Mouse (Mus musculus): ENCODE data around the gene Cfap206. TPM values are rescaled to one million over a fixed set of nuclear protein-coding genes. Genes with fewer than 3 reads are reported as not detected.
A peak's percentile ranks its signal among the peaks of the same experiment; 100 is the strongest.

The Cfap206 gene
- polyA plus RNA-seq, 1 experiment: not detected

DNA sequence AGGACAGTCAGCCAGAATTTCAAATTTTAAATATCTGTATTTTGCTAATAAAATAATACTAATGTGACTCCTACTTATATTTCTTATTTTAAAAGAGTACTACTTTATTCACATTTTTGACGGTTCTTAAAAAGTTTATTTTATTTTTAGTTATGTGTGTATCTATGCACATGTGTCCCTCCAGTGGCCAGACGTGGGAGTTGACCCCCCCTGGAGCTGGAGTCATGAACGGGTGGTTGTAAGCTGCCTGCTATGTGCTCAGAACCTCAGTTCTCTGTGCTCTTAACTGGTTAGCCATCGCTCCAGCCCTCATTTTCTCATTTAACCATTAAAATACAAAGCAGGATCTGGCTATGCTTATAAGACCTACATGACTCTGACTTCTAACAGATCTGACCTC lies 27.0 kb downstream of the Cfap206 start:
- H3K4me3 ChIP-seq (ENCODE audit: insufficient read depth, low read depth, low read length): no peak overlapping the region
- no peak overlapping the region for H3K27ac ChIP-seq (replicated peaks; ENCODE audit: low read depth, low read length)
- no peaks in the 10 kb centered on the region for H3K4me1 ChIP-seq (ENCODE audit: control insufficient read depth, insufficient read depth, insufficient read length, low read length)

GRCm38 (mm10) chr4:34702231-34702630 lies 27.8 kb downstream of the Cfap206 start:
- no peak overlapping the region for H3K27ac ChIP-seq (replicated peaks; ENCODE audit: low read depth, low read length)
- H3K4me3 ChIP-seq (ENCODE audit: insufficient read depth, low read depth, low read length): no peak overlapping the region
- no peaks in the 10 kb centered on the region for H3K4me1 ChIP-seq (ENCODE audit: control insufficient read depth, insufficient read depth, insufficient read length, low read length)

DNA sequence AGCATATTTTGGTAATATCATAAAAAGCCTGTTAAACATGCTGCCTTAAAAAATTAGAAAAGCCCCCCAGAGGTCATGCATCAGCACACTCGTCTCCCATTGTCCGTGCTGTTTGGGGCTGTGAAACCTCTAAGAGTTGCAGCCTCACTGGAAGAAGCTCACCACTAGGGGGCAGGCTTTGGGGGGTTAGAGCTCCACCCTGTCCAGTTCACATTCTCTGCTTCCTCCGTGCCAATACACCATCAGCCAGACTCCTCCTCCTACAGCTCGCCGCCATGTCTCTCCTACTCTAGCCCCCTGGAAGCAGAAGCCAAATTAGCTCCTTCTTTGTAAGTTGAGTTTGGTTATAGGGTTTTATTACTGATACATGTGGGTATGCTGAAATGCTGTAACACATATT lies 28.5 kb downstream of the Cfap206 start:
- Histone ChIP-seq H3K4me3 (ENCODE audit: insufficient read depth, low read depth, low read length) (no peak overlapping the region), H3K27ac (replicated peaks; ENCODE audit: low read depth, low read length) (no peak overlapping the region), H3K4me1 (ENCODE audit: control insufficient read depth, insufficient read depth, insufficient read length, low read length) (no peaks in the 10 kb centered on the region)

GRCm38 (mm10) chr4:34688021-34688420 lies 42.0 kb downstream of the Cfap206 start:
- Histone ChIP-seq H3K4me1 (ENCODE audit: control insufficient read depth, insufficient read depth, insufficient read length, low read length) (no peaks in the 10 kb centered on the region; the same call in 1 of the 2 replicates), H3K4me3 (ENCODE audit: insufficient read depth, low read depth, low read length) (no peak overlapping the region), H3K27ac (replicated peaks; ENCODE audit: low read depth, low read length) (no peak overlapping the region)

DNA sequence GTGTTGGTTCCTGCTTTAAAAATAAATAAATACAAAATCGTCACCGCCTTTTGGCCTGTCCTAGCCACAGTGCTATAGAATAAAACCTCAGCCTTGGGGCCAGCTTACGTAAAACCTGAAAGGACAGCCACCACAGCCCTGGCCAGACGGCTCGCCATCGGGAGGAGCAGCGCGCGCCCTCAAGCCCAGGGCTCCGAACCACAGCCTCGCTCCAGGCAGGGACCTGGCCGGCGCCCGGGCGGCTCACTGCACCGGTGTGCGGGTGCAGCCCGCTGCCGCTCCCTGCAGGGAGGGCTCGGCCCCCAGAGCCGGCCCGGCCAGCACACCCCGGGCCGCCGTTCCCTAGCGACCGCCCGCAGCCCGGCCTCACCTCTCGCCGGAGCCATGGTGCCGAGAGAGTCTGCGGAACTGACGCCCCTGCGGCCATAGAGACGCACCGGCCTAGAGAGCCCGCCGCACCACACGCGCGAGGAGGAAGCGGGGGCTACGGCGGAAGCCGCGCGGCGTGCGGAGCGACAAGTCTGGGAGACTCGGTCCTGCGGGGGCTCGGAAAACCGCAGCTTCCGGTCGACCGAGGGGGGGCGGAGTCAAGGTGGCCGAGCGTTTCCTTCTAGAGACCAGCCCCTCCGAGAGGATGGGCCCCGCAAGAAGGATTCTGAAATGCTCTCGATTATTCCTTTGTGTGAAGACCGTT lies 43.0 kb downstream of the Cfap206 start, which contains the start of gene Slc35a1:
Gene Slc35a1 (minus strand): TSS at position 565 of the 694 bp plus-strand sequence.
- H3K27ac ChIP-seq (replicated peaks; ENCODE audit: low read depth, low read length): peak within 1 kb of the TSS; percentile 43

GRCm38 (mm10) chr4:34680530-34680929 lies 49.5 kb downstream of the Cfap206 start:
- Histone ChIP-seq H3K4me1 (ENCODE audit: control insufficient read depth, insufficient read depth, insufficient read length, low read length) (no peaks in the 10 kb centered on the region), H3K27ac (replicated peaks; ENCODE audit: low read depth, low read length) (no peak overlapping the region), H3K4me3 (ENCODE audit: insufficient read depth, low read depth, low read length) (no peak overlapping the region)

More for the DNA sequence above, 43.0 kb downstream of the Cfap206 start, which contains the start of gene Slc35a1:
- no peaks in the 10 kb centered on the region; the same call in 1 of the 2 replicates for H3K4me1 ChIP-seq (ENCODE audit: control insufficient read depth, insufficient read depth, insufficient read length, low read length)
- peak within 1 kb of the TSS; percentile 97 for H3K4me3 ChIP-seq (ENCODE audit: insufficient read depth, low read depth, low read length)

GRCm38 (mm10) chr4:34673721-34674120 lies 56.3 kb downstream of the Cfap206 start:
- H3K27ac ChIP-seq (replicated peaks; ENCODE audit: low read depth, low read length): no peak overlapping the region
- no peaks in the 10 kb centered on the region; the same call in 1 of the 2 replicates for H3K4me1 ChIP-seq (ENCODE audit: control insufficient read depth, insufficient read depth, insufficient read length, low read length)
- no peak overlapping the region for H3K4me3 ChIP-seq (ENCODE audit: insufficient read depth, low read depth, low read length)

DNA sequence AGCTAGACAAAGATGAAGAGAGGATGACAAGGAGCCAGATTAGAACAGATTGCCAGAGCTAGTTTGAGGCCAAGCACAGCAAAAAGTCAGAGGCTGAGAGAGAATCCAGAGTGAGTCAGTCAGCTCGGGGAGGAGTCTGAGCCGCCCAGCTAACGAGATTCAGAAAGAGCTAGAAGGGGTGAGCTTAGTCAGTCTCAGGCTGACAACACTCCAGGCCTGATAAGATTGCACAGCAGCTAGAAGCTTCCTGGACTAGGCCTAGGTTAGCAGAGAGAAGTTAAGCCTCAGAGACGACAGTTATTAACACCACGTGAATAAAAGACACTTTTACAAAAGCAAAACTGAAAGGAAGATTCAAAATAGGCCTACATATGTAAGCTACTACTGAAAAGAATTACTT lies 62.1 kb downstream of the Cfap206 start:
- Histone ChIP-seq H3K27ac (replicated peaks; ENCODE audit: low read depth, low read length) (no peak overlapping the region), H3K4me3 (ENCODE audit: insufficient read depth, low read depth, low read length) (no peak overlapping the region), H3K4me1 (ENCODE audit: control insufficient read depth, insufficient read depth, insufficient read length, low read length) (no peaks in the 10 kb centered on the region; the same call in 1 of the 2 replicates)

- no peaks in the 10 kb centered on the region for H3K4me1 ChIP-seq (ENCODE audit: control insufficient read depth, insufficient read depth, insufficient read length, low read length)
- no peak overlapping the region for H3K4me3 ChIP-seq (ENCODE audit: insufficient read depth, low read depth, low read length)
- no peak overlapping the region for H3K27ac ChIP-seq (replicated peaks; ENCODE audit: low read depth, low read length)
Measured at GRCm38 (mm10) chr4:34661927-34662326, 68.1 kb downstream of the Cfap206 start.

DNA sequence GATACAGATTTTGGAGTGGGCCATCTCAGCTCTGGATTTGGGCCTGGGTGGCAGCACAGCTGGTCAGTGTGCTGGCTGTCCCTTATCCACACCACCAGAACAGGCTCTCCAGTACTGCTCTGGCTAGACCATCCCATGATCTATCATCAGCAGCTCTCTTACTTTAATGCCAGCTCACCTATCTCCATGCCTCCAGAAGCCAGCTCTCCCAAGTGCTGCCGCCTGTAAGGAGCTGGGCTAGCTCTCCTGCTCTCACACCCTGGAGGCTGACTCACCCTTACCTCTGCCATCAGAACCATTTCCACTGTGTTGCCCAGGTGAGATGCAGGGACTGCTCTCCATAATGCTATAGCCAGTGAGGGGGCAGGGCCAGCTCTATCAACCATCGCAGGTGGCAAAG lies 68.5 kb downstream of the Cfap206 start:
- no peaks in the 10 kb centered on the region for H3K4me1 ChIP-seq (ENCODE audit: control insufficient read depth, insufficient read depth, insufficient read length, low read length)
- no peak overlapping the region for H3K27ac ChIP-seq (replicated peaks; ENCODE audit: low read depth, low read length)
- H3K4me3 ChIP-seq (ENCODE audit: insufficient read depth, low read depth, low read length): no peak overlapping the region

- no peaks in the 10 kb centered on the region for H3K4me1 ChIP-seq (ENCODE audit: control insufficient read depth, insufficient read depth, insufficient read length, low read length)
- no peak overlapping the region for H3K27ac ChIP-seq (replicated peaks; ENCODE audit: low read depth, low read length)
- H3K4me3 ChIP-seq (ENCODE audit: insufficient read depth, low read depth, low read length): no peak overlapping the region
Measured at GRCm38 (mm10) chr4:34659012-34659411, 71.0 kb downstream of the Cfap206 start.

- Histone ChIP-seq H3K4me1 (ENCODE audit: control insufficient read depth, insufficient read depth, insufficient read length, low read length) (no peaks in the 10 kb centered on the region), H3K4me3 (ENCODE audit: insufficient read depth, low read depth, low read length) (no peak overlapping the region)
Measured at GRCm38 (mm10) chr4:34656101-34656500, 73.9 kb downstream of the Cfap206 start.

DNA sequence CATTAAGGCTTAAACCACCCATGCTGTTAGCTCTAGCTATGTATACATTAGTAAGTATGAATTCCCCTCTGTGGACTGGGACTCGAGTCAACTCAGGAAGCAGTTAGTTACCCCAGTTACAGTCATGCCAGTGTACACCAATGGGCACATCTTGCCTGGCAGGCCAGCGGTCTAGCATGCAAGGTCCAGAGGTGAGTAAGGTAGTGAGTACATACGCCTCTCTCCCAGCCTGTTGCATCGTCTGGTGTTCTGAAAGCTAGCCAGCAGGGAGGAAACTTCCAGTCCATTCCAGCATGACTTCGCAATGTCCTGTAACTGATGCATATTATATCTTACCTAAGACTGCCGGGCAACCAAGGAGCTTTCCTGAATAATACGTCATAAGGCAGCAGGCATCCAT lies 76.8 kb downstream of the Cfap206 start:
- Histone ChIP-seq H3K4me3 (ENCODE audit: insufficient read depth, low read depth, low read length) (no peak overlapping the region), H3K27ac (replicated peaks; ENCODE audit: low read depth, low read length) (no peak overlapping the region)

More at GRCm38 (mm10) chr4:34656101-34656500, 73.9 kb downstream of the Cfap206 start:
- H3K27ac ChIP-seq (replicated peaks; ENCODE audit: low read depth, low read length): no peak overlapping the region

GRCm38 (mm10) chr4:34644779-34645178 lies 85.2 kb downstream of the Cfap206 start:
- Histone ChIP-seq H3K4me3 (ENCODE audit: insufficient read depth, low read depth, low read length) (no peak overlapping the region), H3K4me1 (ENCODE audit: control insufficient read depth, insufficient read depth, insufficient read length, low read length) (no peaks in the 10 kb centered on the region), H3K27ac (replicated peaks; ENCODE audit: low read depth, low read length) (no peak overlapping the region)

More for the DNA sequence above, 76.8 kb downstream of the Cfap206 start:
- H3K4me1 ChIP-seq (ENCODE audit: control insufficient read depth, insufficient read depth, insufficient read length, low read length): no peaks in the 10 kb centered on the region

DNA sequence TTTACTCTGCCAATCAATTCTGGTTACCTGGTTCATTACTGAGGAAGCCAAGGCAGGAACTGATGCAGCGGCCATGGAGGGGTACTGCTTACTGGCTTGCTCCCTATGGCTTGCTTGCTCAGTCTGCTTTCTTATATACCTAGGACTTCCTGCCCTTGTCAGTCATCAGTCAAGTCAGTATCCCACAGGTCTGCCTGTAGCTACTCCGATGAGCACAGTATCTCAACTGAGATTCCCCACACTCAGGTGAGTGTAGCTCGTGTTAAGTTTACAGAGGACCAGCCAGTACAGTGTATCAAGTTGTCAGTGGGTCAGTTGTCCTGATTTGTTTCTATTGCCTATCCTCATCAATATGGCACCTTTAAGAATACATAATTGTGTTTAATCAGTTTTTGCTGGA lies 89.3 kb downstream of the Cfap206 start:
- no peak overlapping the region for H3K27ac ChIP-seq (replicated peaks; ENCODE audit: low read depth, low read length)
- H3K4me3 ChIP-seq (ENCODE audit: insufficient read depth, low read depth, low read length): no peak overlapping the region
- no peaks in the 10 kb centered on the region for H3K4me1 ChIP-seq (ENCODE audit: control insufficient read depth, insufficient read depth, insufficient read length, low read length)

DNA sequence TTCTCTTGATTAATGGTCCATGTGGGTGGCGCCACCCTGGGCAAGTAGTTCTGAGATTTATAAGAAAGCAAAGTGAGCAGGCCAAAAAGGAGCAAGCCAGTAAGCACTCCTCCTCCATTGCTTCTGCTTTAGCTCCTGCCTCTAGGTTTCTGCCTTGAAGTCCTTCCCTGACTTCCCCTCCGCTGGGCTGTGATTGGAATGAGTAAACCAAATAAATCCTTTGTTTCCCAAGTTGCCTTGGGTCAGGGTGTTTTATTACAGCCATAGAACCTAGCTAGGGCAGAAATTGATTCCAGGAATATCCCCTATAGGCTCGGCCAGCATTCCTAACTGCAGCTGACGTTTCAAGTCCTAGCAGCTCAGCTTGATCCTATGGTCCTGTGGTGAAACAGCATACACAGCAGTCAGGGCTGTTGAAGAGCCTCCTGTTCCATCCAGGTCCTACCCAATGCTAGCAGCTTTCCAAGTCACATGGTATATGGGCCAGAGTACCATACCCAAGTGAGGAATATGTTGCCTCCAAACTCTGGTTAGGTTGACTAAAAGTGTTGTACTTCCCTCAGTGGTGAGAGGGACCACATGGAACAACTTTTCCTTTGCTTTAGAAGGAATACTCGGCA lies 90.2 kb downstream of the Cfap206 start:
- Histone ChIP-seq H3K27ac (replicated peaks; ENCODE audit: low read depth, low read length) (no peak overlapping the region), H3K4me1 (ENCODE audit: control insufficient read depth, insufficient read depth, insufficient read length, low read length) (no peaks in the 10 kb centered on the region), H3K4me3 (ENCODE audit: insufficient read depth, low read depth, low read length) (no peak overlapping the region)
